In genomic region chr5:137977291-137977690, GRCm38 (mm10) we compare ENCODE assay signal across 34 mouse cellular contexts. TPM values are rescaled to one million over a fixed set of nuclear protein-coding genes. Genes with fewer than 3 reads are reported as not detected.
A peak's percentile ranks its signal among the peaks of the same experiment; 100 is the strongest.
DNase-seq lines count a peak whose midpoint lies in the region; ATAC-seq and TF ChIP-seq lines count a peak whose summit lies in the region.
"Had no signal": no experiment of that assay in that cellular context is flagged by ENCODE, and none has a peak within 500 bp of the region (broad histone marks: within the 10 kb centered on the region; RNA-seq: fewer than 3 reads in every experiment).

No protein-coding gene starts in this region.

- 12% methylated on average over 1 of the region's 1 CpGs for WGBS in kidney, adult 2 months
- 39% methylated on average over 1 of the region's 1 CpGs for WGBS in kidney, embryonic 14.5 days

- in situ Hi-C loops in CH12.LX (cut with MboI; ENCODE audit: low pct_ligation_motif_present, low pct_unique_long_range_greater_than_20kb, low sequenced_read_pairs), result no loop called here

- TF ChIP-seq POLR2A in kidney, adult 2 months (IDR thresholded peaks at IDR 0.05; ENCODE audit: low read depth, low read length), result no peak
- no peak for TF ChIP-seq POLR2A in CH12.LX (IDR thresholded peaks at IDR 0.05; ENCODE audit: low read depth, low read length)

- no peaks in the 10 kb centered on the region for H3K79me2 ChIP-seq in CH12.LX (replicated peaks; ENCODE audit: control insufficient read depth, extremely low read depth, insufficient read depth, poor library complexity, severe bottlenecking)

- H3K27ac ChIP-seq in kidney, adult 2 months (ENCODE audit: insufficient read depth, low read depth, low read length), result no peak overlapping the region
- H3K27ac ChIP-seq in kidney, embryonic 14.5 days (ENCODE audit: low read depth, low read length), result no peak overlapping the region
- H3K27ac ChIP-seq in CH12.LX (ENCODE audit: insufficient read depth, low read depth), result no peak overlapping the region
- H3K27ac ChIP-seq: embryonic facial prominence, embryonic 10.5 days; embryonic facial prominence, embryonic 13.5 days; forebrain, embryonic 12.5 days; forebrain, embryonic 15.5 days; heart, embryonic 15.5 days; hindbrain, embryonic 10.5 days; hindbrain, embryonic 13.5 days had no signal

- TF ChIP-seq CTCF in kidney, adult 2 months (conservative IDR thresholded peaks at IDR 0.05; ENCODE audit: insufficient read depth, insufficient read length, low read depth, low read length), result peak; percentile 32; the same call in 1 of the 2 replicates
- no peak for TF ChIP-seq CTCF in CH12.LX (conservative IDR thresholded peaks at IDR 0.05 in 1 of 2, IDR thresholded peaks at IDR 0.05 in 1 of 2; ENCODE audit: low read depth in 2 of 2, low read length in 2 of 2)

- no peak for TF ChIP-seq RAD21 in CH12.LX (IDR thresholded peaks at IDR 0.05; ENCODE audit: low read depth, low read length)

- no peak overlapping the region for H3K4me2 ChIP-seq in kidney, embryonic 14.5 days (replicated peaks; ENCODE audit: low read depth, low read length)
- H3K4me2 ChIP-seq in CH12.LX (ENCODE audit: insufficient read depth, low read depth, poor library complexity, severe bottlenecking), result no peak overlapping the region
- H3K4me2 ChIP-seq: embryonic facial prominence, embryonic 13.5 days; forebrain, embryonic 12.5 days; forebrain, embryonic 15.5 days; heart, embryonic 12.5 days; heart, embryonic 15.5 days; hindbrain, embryonic 13.5 days had no signal

- H3K9ac ChIP-seq in kidney, embryonic 14.5 days (ENCODE audit: low read depth, low read length), result no peak overlapping the region
- no peak overlapping the region for H3K9ac ChIP-seq in CH12.LX (ENCODE audit: insufficient read depth, low read depth)
- H3K9ac ChIP-seq: embryonic facial prominence, embryonic 13.5 days; forebrain, embryonic 12.5 days; forebrain, embryonic 15.5 days; heart, embryonic 12.5 days; heart, embryonic 15.5 days; hindbrain, embryonic 13.5 days had no signal

- no peaks in the 10 kb centered on the region for H3K4me1 ChIP-seq in kidney, adult 2 months (ENCODE audit: control insufficient read depth, insufficient read depth, low read length)
- H3K4me1 ChIP-seq in kidney, embryonic 14.5 days (ENCODE audit: control insufficient read depth, insufficient read depth, low read length), result no peaks in the 10 kb centered on the region
- peaks cover 0 to 4% of the 10 kb centered on the region in 2 experiments; a peak in 1 of 4 replicates for H3K4me1 ChIP-seq in CH12.LX (ENCODE audit: control insufficient read depth in 1 of 2, insufficient read depth in 2 of 2)
- H3K4me1 ChIP-seq: embryonic facial prominence, embryonic 10.5 days; embryonic facial prominence, embryonic 13.5 days; forebrain, embryonic 12.5 days; forebrain, embryonic 15.5 days; heart, embryonic 12.5 days; heart, embryonic 15.5 days; hindbrain, embryonic 10.5 days; hindbrain, embryonic 13.5 days had no signal

- H3K27me3 ChIP-seq in kidney, adult 2 months (replicated peaks; ENCODE audit: control insufficient read depth, insufficient read depth, low read length), result no peaks in the 10 kb centered on the region
- no peaks in the 10 kb centered on the region for H3K27me3 ChIP-seq in kidney, embryonic 14.5 days (ENCODE audit: control insufficient read depth, insufficient read depth, low read length)
- H3K27me3 ChIP-seq in CH12.LX (replicated peaks), result peaks cover 12% of the 10 kb centered on the region
- H3K27me3 ChIP-seq: embryonic facial prominence, embryonic 13.5 days; forebrain, embryonic 12.5 days; forebrain, embryonic 15.5 days; heart, embryonic 15.5 days; hindbrain, embryonic 13.5 days had no signal

- dilution Hi-C loops in CH12.LX (cut with MboI; ENCODE audit: extremely low pct_ligation_motif_present, extremely low pct_unique_long_range_greater_than_20kb, low sequenced_read_pairs), result no loop called here

- no peaks in the 10 kb centered on the region for H3K9me3 ChIP-seq in kidney, embryonic 14.5 days (ENCODE audit: control insufficient read depth, low read length)
- no peaks in the 10 kb centered on the region for H3K9me3 ChIP-seq in CH12.LX (replicated peaks; ENCODE audit: low read length)
- H3K9me3 ChIP-seq: embryonic facial prominence, embryonic 10.5 days; embryonic facial prominence, embryonic 13.5 days; forebrain, embryonic 12.5 days; forebrain, embryonic 15.5 days; heart, embryonic 12.5 days; heart, embryonic 15.5 days; hindbrain, embryonic 10.5 days; hindbrain, embryonic 13.5 days had no signal

- DNase-seq in kidney, adult 2 months, result peak; percentile 47
- peak; percentile 3 to 35 for DNase-seq in kidney, postnatal 36 days
- DNase-seq in kidney, postnatal 25 days, result no peak
- DNase-seq in CH12.LX (ENCODE audit: extremely low read depth), result no peak
- no peak for DNase-seq in left cerebral cortex, postnatal 4 days
- DNase-seq: adrenal gland, adult 8-10 months; adrenal gland, postnatal 25 days; cerebellum, adult 11-12 months; cerebellum, adult 8-10 months; cerebellum, postnatal 10 days; cerebellum, postnatal 36 days; embryo, embryonic 11 days; gastrocnemius, postnatal 25 days; heart, adult 18-20 months; heart, postnatal 10 days; heart, postnatal 36 days had no signal

- ATAC-seq in kidney, embryonic 14.5 days (ENCODE audit: low FRiP score, low TSS enrichment), result no peak
- ATAC-seq: activated CD4-positive, CD25-positive, alpha-beta regulatory T cell, adult 4 months; CD4-positive, CD25-positive, alpha-beta regulatory T cell, adult 4 months; forebrain, embryonic 15.5 days had no signal

- no peak overlapping the region for H3K4me3 ChIP-seq in kidney, adult 2 months (ENCODE audit: insufficient read depth, low read depth, low read length)
- H3K4me3 ChIP-seq in kidney, embryonic 14.5 days (ENCODE audit: low read length), result no peak overlapping the region
- no peak overlapping the region for H3K4me3 ChIP-seq in CH12.LX (replicated peaks in 1 of 3; ENCODE audit: low read depth in 2 of 3, low read length in 2 of 3, poor library complexity in 1 of 3)
- H3K4me3 ChIP-seq: embryonic facial prominence, embryonic 10.5 days; embryonic facial prominence, embryonic 13.5 days; erythroblast, embryonic 14.5 days; forebrain, embryonic 12.5 days; forebrain, embryonic 15.5 days; heart, embryonic 12.5 days; heart, embryonic 15.5 days; hindbrain, embryonic 10.5 days; hindbrain, embryonic 13.5 days had no signal

- intact Hi-C loops in left cerebral cortex, postnatal 4 days (cut with DNase I), result no loop called here

- no peaks in the 10 kb centered on the region for H3K36me3 ChIP-seq in kidney, adult 2 months (ENCODE audit: control insufficient read depth, insufficient read depth, low read length)
- no peaks in the 10 kb centered on the region for H3K36me3 ChIP-seq in kidney, embryonic 14.5 days (ENCODE audit: control insufficient read depth, insufficient read depth, low read length)
- H3K36me3 ChIP-seq in CH12.LX (replicated peaks in 1 of 2; ENCODE audit: control insufficient read depth in 1 of 2, insufficient read depth in 1 of 2, low read length in 1 of 2), result no peaks in the 10 kb centered on the region
- H3K36me3 ChIP-seq: embryonic facial prominence, embryonic 10.5 days; embryonic facial prominence, embryonic 13.5 days; forebrain, embryonic 12.5 days; forebrain, embryonic 15.5 days; heart, embryonic 12.5 days; heart, embryonic 15.5 days; hindbrain, embryonic 10.5 days; hindbrain, embryonic 13.5 days had no signal

- TF ChIP-seq EP300 in CH12.LX (IDR thresholded peaks at IDR 0.05; ENCODE audit: low read length), result no peak

TF ChIP-seq in CH12.LX, 34 proteins besides CTCF, POLR2A, EP300 and RAD21:
- no peak for TF ChIP-seq POLR2AphosphoS2 (IDR thresholded peaks at IDR 0.05; ENCODE audit: low read depth, low read length)
- TF ChIP-seq ZNF384 (IDR thresholded peaks at IDR 0.05; ENCODE audit: low read depth, low read length), result peak; percentile 77; the same call in 1 of the 2 replicates

RNA-seq across cellular contexts. Expression of gene Azgp1, which starts 4.0 kb away (rescaled TPM):
- 5.1 and 5.3 TPM in 2 replicates for polyA plus RNA-seq in kidney, adult 2 months (2012; rRNA removed)
- not detected in 2 replicates for polyA plus RNA-seq in kidney, embryonic 14.5 days (2014; fragmentation: Nextera tagmentation; extraction: Ambion mirVana)
- not detected in 2 replicates for total RNA-seq in CH12.LX (2012; rRNA removed)
- total RNA-seq in CH12.LX (2014; rRNA removed), result not detected in 2 replicates
- not detected in 2 replicates for polyA plus RNA-seq in CH12.LX (2012; ENCODE audit: insufficient read length, low read depth)
- not detected for total RNA-seq in left cerebral cortex, postnatal 4 days (2021)
- total RNA-seq: ES-E14; gastrocnemius, postnatal 25 days; heart, adult 18-20 months; heart, postnatal 10 days; heart, postnatal 36 days had no signal
- polyA plus RNA-seq: brain, embryonic 14.5 days; C2C12; CD4-positive, CD25-positive, alpha-beta regulatory T cell, adult 4 months; embryonic facial prominence, embryonic 10.5 days; erythroblast, embryonic 14.5 days; forebrain, embryonic 12.5 days; forebrain, embryonic 15.5 days; heart, embryonic 12.5 days; hindbrain, embryonic 10.5 days; hindbrain, embryonic 13.5 days had no signal

RNA-seq across cellular contexts. Expression of gene Gjc3, which starts 14.4 kb away (rescaled TPM):
- 0.05 and 0.20 TPM in 2 replicates for polyA plus RNA-seq in kidney, adult 2 months (2012; rRNA removed)
- not detected in 2 replicates for polyA plus RNA-seq in kidney, embryonic 14.5 days (2014; fragmentation: Nextera tagmentation; extraction: Ambion mirVana)
- total RNA-seq in CH12.LX (2012; rRNA removed) (not detected in 2 replicates), CH12.LX (2014; rRNA removed) (not detected in 2 replicates)
- polyA plus RNA-seq in CH12.LX (2012; ENCODE audit: insufficient read length, low read depth), result not detected in 2 replicates
- total RNA-seq in left cerebral cortex, postnatal 4 days (2021), result under 1 TPM; 0.58 to 0.76 TPM
- polyA plus RNA-seq: activated CD4-positive, CD25-positive, alpha-beta regulatory T cell, adult 4 months; C2C12; erythroblast, embryonic 14.5 days; forebrain, embryonic 12.5 days; heart, embryonic 15.5 days had no signal

RNA-seq across cellular contexts. Expression of gene Smok3a, which starts 43.8 kb away (rescaled TPM):
- not detected in 2 replicates for polyA plus RNA-seq in kidney, adult 2 months (2012; rRNA removed)
- not detected in 2 replicates for polyA plus RNA-seq in kidney, embryonic 14.5 days (2014; fragmentation: Nextera tagmentation; extraction: Ambion mirVana)
- not detected in 2 replicates for total RNA-seq in CH12.LX (2012; rRNA removed)
- total RNA-seq in CH12.LX (2014; rRNA removed), result not detected in 2 replicates
- not detected in 2 replicates for polyA plus RNA-seq in CH12.LX (2012; ENCODE audit: insufficient read length, low read depth)
- total RNA-seq in left cerebral cortex, postnatal 4 days (2021), result not detected
- total RNA-seq: adrenal gland, adult 8-10 months; adrenal gland, postnatal 25 days; ES-E14; gastrocnemius, adult 8-10 months; gastrocnemius, postnatal 25 days; heart, adult 18-20 months; heart, postnatal 10 days; heart, postnatal 36 days had no signal
- polyA plus RNA-seq: activated CD4-positive, CD25-positive, alpha-beta regulatory T cell, adult 4 months; brain, embryonic 14.5 days; C2C12; CD4-positive, CD25-positive, alpha-beta regulatory T cell, adult 4 months; cortical plate, adult 2 months; embryonic facial prominence, embryonic 10.5 days; embryonic facial prominence, embryonic 13.5 days; forebrain, embryonic 12.5 days; forebrain, embryonic 15.5 days; gonadal fat pad, adult 2 months; heart, embryonic 12.5 days; heart, embryonic 15.5 days; hindbrain, embryonic 10.5 days; hindbrain, embryonic 13.5 days had no signal

RNA-seq across cellular contexts. Expression of gene Smok3b, which starts 43.9 kb away (rescaled TPM):
- not detected in 2 replicates for polyA plus RNA-seq in kidney, adult 2 months (2012; rRNA removed)
- not detected in 2 replicates for polyA plus RNA-seq in kidney, embryonic 14.5 days (2014; fragmentation: Nextera tagmentation; extraction: Ambion mirVana)
- total RNA-seq in CH12.LX (2012; rRNA removed) (not detected in 2 replicates), CH12.LX (2014; rRNA removed) (not detected in 2 replicates)
- not detected in 2 replicates for polyA plus RNA-seq in CH12.LX (2012; ENCODE audit: insufficient read length, low read depth)
- total RNA-seq in left cerebral cortex, postnatal 4 days (2021), result not detected
- total RNA-seq: adrenal gland, adult 8-10 months; adrenal gland, postnatal 25 days; ES-E14; gastrocnemius, adult 8-10 months; gastrocnemius, postnatal 25 days; heart, adult 18-20 months; heart, postnatal 10 days; heart, postnatal 36 days had no signal
- polyA plus RNA-seq: activated CD4-positive, CD25-positive, alpha-beta regulatory T cell, adult 4 months; brain, embryonic 14.5 days; C2C12; CD4-positive, CD25-positive, alpha-beta regulatory T cell, adult 4 months; cortical plate, adult 2 months; embryonic facial prominence, embryonic 10.5 days; embryonic facial prominence, embryonic 13.5 days; erythroblast, embryonic 14.5 days; forebrain, embryonic 12.5 days; forebrain, embryonic 15.5 days; gonadal fat pad, adult 2 months; heart, embryonic 12.5 days; heart, embryonic 15.5 days; hindbrain, embryonic 10.5 days; hindbrain, embryonic 13.5 days had no signal

RNA-seq across cellular contexts. Expression of gene Cyp3a13, which starts 55.9 kb away (rescaled TPM):
- 0.22 and 0.31 TPM in 2 replicates for polyA plus RNA-seq in kidney, adult 2 months (2012; rRNA removed)
- polyA plus RNA-seq in kidney, embryonic 14.5 days (2014; fragmentation: Nextera tagmentation; extraction: Ambion mirVana), result not detected in 2 replicates
- not detected in 2 replicates for total RNA-seq in CH12.LX (2012; rRNA removed)
- not detected in 2 replicates for total RNA-seq in CH12.LX (2014; rRNA removed)
- 0.16 TPM in 1 of 2 replicates, not detected in the other for polyA plus RNA-seq in CH12.LX (2012; ENCODE audit: insufficient read length, low read depth)
- total RNA-seq in left cerebral cortex, postnatal 4 days (2021), result not detected
- total RNA-seq: adrenal gland, postnatal 25 days had no signal
- polyA plus RNA-seq: activated CD4-positive, CD25-positive, alpha-beta regulatory T cell, adult 4 months; brain, embryonic 14.5 days; C2C12; CD4-positive, CD25-positive, alpha-beta regulatory T cell, adult 4 months; embryonic facial prominence, embryonic 10.5 days; embryonic facial prominence, embryonic 13.5 days; erythroblast, embryonic 14.5 days; forebrain, embryonic 12.5 days; forebrain, embryonic 15.5 days; heart, embryonic 15.5 days; hindbrain, embryonic 10.5 days; hindbrain, embryonic 13.5 days had no signal

Comparison
In these comparisons a context has a peak if more than half of its experiments do, and no peak if none do; other contexts are left out.
1. DNase-seq: peak in kidney, adult 2 months (single experiment) and kidney, postnatal 36 days (2 of 2); none in kidney, postnatal 25 days (0 of 2), CH12.LX (single experiment) and left cerebral cortex, postnatal 4 days (single experiment).